Mouse (Mus musculus) G1E (cell line): ENCODE results near the gene Abcd3. TPM values are rescaled to one million over a fixed set of nuclear protein-coding genes. Genes with fewer than 3 reads are reported as not detected.

Source experiments
- ATAC-seq: 2 replicates; pipeline ENCODE4 v1.8.0; 2016; ENCODE audit warnings: mild to moderate bottlenecking; ENCODE audit not compliant: insufficient number of reproducible peaks, poor library complexity, low FRiP score, severe bottlenecking; ENCODE audit errors: extremely low read depth
- DNase-seq: peaks from one replicate; pipeline ENCODE4 v3.0.0; 2012; ENCODE audit warnings: low spot score
- H3K27me3 ChIP-seq: 2 replicates; pipeline ENCODE4 v1.6.1; 2012; ENCODE audit warnings: mild to moderate bottlenecking, low read length, inconsistent platforms; ENCODE audit not compliant: insufficient read depth
- H3K36me3 ChIP-seq: replicated peaks from 2 replicates; pipeline ENCODE3; 2012; ENCODE audit warnings: mild to moderate bottlenecking, inconsistent platforms
- H3K4me1 ChIP-seq: 2 replicates; pipeline ENCODE4 v1.6.1; 2012; ENCODE audit warnings: low read depth, low read length, inconsistent platforms, mixed read lengths; ENCODE audit not compliant: insufficient read depth
- H3K4me3 ChIP-seq: 2 replicates; pipeline ENCODE4 v1.5.1; 2012; ENCODE audit warnings: low read depth, mild to moderate bottlenecking, inconsistent platforms, low read length, moderate library complexity, mixed read lengths
- H3K9me3 ChIP-seq: replicated peaks from 2 replicates; pipeline ENCODE4 v1.6.1; 2012; ENCODE audit warnings: inconsistent platforms
- CTCF ChIP-seq: IDR thresholded peaks from 2 replicates; pipeline ENCODE4 v1.5.1; 2012; ENCODE audit warnings: low read depth, low read length, inconsistent platforms, mixed read lengths
- GATA1 ChIP-seq: IDR thresholded peaks from 2 replicates; pipeline ENCODE4 v1.6.1; 2012; ENCODE audit warnings: borderline replicate concordance, low read length, inconsistent platforms, mixed read lengths
- GATA2 ChIP-seq: IDR thresholded peaks from 2 replicates; pipeline ENCODE4 v1.6.1; 2012; ENCODE audit warnings: low read depth, low read length, inconsistent platforms, borderline replicate concordance
- POLR2AphosphoS5 ChIP-seq: IDR thresholded peaks from 2 replicates; pipeline ENCODE4 v1.6.1; 2012; ENCODE audit warnings: low read depth, low read length, inconsistent platforms; ENCODE audit not compliant: insufficient replicate concordance
- TAL1 ChIP-seq: conservative IDR thresholded peaks from 2 replicates; pipeline ENCODE4 v1.6.1; 2012; ENCODE audit warnings: low read depth, low read length, inconsistent platforms, mixed read lengths
- polyA plus RNA-seq: library from polyadenylated mRNA; stranded (reverse); fragments of >175 nt; gene quantifications from 2 replicates; pipeline ENCODE4 v1.2.3, GENCODE M21; 2012
- total RNA-seq, 2 experiments: library from RNA; stranded (forward) in 1 of 2; stranded (reverse) in 1 of 2; fragments of 200-1000 nt in 1 of 2; fragments of >200 nt in 1 of 2; fragmentation: Nextera tagmentation in 1 of 2; gene quantifications; 2 replicates each; pipeline ENCODE4 v1.2.3; 2014 to 2017

The Abcd3 gene
- total and polyA plus RNA-seq, 3 experiments: 20.4 to 42.0 (median 20.7) TPM

- H3K36me3 ChIP-seq: no peaks in the 10 kb centered on the region
- TF ChIP-seq GATA2 (no peak), GATA1 (no peak), CTCF (no peak), POLR2AphosphoS5 (no peak), TAL1 (no peak)
- H3K4me3 ChIP-seq: no peak overlapping the region
- DNase-seq: no peak
- peaks cover 17% of the 10 kb centered on the region for H3K4me1 ChIP-seq
- peaks cover 29% of the 10 kb centered on the region for H3K27me3 ChIP-seq
- H3K9me3 ChIP-seq: peaks cover 9% of the 10 kb centered on the region
- no peak for ATAC-seq
Measured at GRCm38 (mm10) chr3:121725651-121726050, 89.5 kb downstream of the Abcd3 start.

- DNase-seq (no peak), ATAC-seq (no peak)
- Histone ChIP-seq H3K4me1 (peaks cover 17% of the 10 kb centered on the region), H3K36me3 (no peaks in the 10 kb centered on the region), H3K27me3 (peaks cover 29% of the 10 kb centered on the region), H3K9me3 (peaks cover 9% of the 10 kb centered on the region), H3K4me3 (no peak overlapping the region)
- TF ChIP-seq GATA1 (no peak), TAL1 (no peak), CTCF (no peak), GATA2 (no peak), POLR2AphosphoS5 (no peak)
Measured at GRCm38 (mm10) chr3:121724553-121724952, 90.5 kb downstream of the Abcd3 start.

- Histone ChIP-seq H3K36me3 (no peaks in the 10 kb centered on the region), H3K9me3 (peaks cover 9% of the 10 kb centered on the region), H3K4me1 (peaks cover 17% of the 10 kb centered on the region), H3K4me3 (no peak overlapping the region), H3K27me3 (peaks cover 29% of the 10 kb centered on the region)
- no peak for ATAC-seq
- DNase-seq: no peak
- TF ChIP-seq GATA2: no peak
- TF ChIP-seq TAL1: no peak
- no peak for TF ChIP-seq POLR2AphosphoS5
- TF ChIP-seq CTCF: no peak
- no peak for TF ChIP-seq GATA1
Measured at GRCm38 (mm10) chr3:121723968-121724524, 91.1 kb downstream of the Abcd3 start.

DNA sequence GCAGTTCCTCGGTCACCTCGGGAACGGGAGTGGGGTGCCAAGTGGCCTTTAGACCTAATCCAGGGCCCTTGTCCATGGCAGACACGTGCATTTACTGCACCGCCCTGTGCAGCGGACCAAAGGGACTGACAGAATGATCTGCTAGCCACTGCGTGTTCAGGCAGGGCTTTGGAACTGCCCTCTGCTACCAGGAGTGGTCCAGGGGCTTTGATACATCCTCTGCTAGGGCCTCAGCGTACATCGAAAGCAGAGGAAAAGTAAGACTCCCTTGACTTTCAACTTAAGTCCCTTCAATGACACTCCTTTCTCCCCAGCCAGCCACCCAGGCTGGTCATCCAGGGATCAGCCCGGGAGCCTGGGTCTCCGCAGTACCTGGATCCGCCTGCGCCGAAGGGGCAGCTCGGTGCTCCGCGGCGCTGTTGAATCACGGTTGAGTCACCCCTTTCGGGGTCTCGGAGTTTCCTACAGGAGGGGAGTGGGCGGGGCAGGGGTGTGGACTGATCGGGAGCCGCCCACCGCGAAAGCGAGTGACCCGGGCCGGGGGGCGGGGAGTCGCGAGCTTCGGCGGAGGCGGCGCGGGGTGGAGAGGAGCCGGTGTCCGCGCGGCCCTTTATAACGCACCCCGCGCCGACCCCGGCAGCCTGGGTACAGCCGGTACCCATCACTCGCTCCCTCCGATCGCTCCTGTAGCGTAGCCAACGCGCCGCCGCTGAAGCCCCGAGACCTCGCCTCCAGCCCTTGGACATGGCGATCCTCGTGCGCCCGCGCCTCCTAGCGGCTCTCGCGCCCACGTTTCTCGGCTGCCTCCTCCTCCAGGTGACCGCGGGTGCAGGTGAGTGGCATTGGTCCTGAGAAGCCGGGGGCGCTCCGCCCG, 91.9 kb downstream of the Abcd3 start, which contains the start of gene F3:
TSS of gene F3 (plus strand) at position 567 of the 874 bp plus-strand sequence.
- Histone ChIP-seq H3K27me3 (peaks cover 33% of the 10 kb centered on the region), H3K9me3 (peaks cover 9% of the 10 kb centered on the region), H3K4me1 (peaks cover 17% of the 10 kb centered on the region), H3K36me3 (no peaks in the 10 kb centered on the region), H3K4me3 (peak within 1 kb of the TSS; percentile 23; the same call in 1 of the 2 replicates)
- no peak for DNase-seq
- ATAC-seq: no peak
- TF ChIP-seq GATA2: no peak
- no peak for TF ChIP-seq CTCF
- TF ChIP-seq GATA1: no peak
- TF ChIP-seq POLR2AphosphoS5: no peak
- TF ChIP-seq TAL1: no peak

DNA sequence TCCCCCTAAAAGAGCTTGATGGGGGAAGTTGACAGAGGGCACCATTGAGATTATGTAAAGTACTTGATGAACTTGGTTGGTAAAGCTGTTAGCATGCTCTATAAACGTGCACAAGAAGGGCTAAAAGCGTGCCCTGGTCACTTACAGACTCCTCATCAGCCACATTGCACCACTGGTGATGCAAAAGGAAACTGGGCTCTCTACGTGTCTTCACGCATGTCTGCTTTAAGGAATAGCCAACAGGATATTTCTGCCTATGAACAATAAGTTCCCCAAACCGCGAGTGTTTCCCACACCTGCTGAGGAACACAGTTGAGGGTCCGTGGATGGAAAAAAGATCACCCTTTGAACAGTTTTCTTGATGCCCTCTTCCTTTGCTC, 93.4 kb downstream of the Abcd3 start:
- H3K27me3 ChIP-seq: peaks cover 32% of the 10 kb centered on the region
- peaks cover 17% of the 10 kb centered on the region for H3K4me1 ChIP-seq
- no peak for TF ChIP-seq POLR2AphosphoS5
- TF ChIP-seq TAL1: no peak
- TF ChIP-seq CTCF: no peak
- TF ChIP-seq GATA2: no peak
- TF ChIP-seq GATA1: no peak
- ATAC-seq (no peak), DNase-seq (no peak)
- no peak overlapping the region for H3K4me3 ChIP-seq
- no peaks in the 10 kb centered on the region for H3K36me3 ChIP-seq
- H3K9me3 ChIP-seq: peaks cover 9% of the 10 kb centered on the region

- DNase-seq (no peak), ATAC-seq (no peak)
- H3K27me3 ChIP-seq: peaks cover 35% of the 10 kb centered on the region
- H3K36me3 ChIP-seq: no peaks in the 10 kb centered on the region
- TF ChIP-seq GATA1: no peak
- no peak for TF ChIP-seq CTCF
- no peak for TF ChIP-seq TAL1
- TF ChIP-seq GATA2: no peak
- TF ChIP-seq POLR2AphosphoS5: no peak
- H3K4me3 ChIP-seq: peak overlapping the region; percentile 33; the same call in 1 of the 2 replicates
- H3K4me1 ChIP-seq: peaks cover 17% of the 10 kb centered on the region
- H3K9me3 ChIP-seq: peaks cover 9% of the 10 kb centered on the region
Measured at GRCm38 (mm10) chr3:121720801-121721690, 94.1 kb downstream of the Abcd3 start.
